Mouse (Mus musculus): ENCODE measurements around the gene Cyp2a5.
"Not testable (repeated sequence)": the region's sequence is repeated elsewhere in the genome, so short reads cannot be mapped to it uniquely, and the experiment has no call there.

Gene Cyp2a5

DNA sequence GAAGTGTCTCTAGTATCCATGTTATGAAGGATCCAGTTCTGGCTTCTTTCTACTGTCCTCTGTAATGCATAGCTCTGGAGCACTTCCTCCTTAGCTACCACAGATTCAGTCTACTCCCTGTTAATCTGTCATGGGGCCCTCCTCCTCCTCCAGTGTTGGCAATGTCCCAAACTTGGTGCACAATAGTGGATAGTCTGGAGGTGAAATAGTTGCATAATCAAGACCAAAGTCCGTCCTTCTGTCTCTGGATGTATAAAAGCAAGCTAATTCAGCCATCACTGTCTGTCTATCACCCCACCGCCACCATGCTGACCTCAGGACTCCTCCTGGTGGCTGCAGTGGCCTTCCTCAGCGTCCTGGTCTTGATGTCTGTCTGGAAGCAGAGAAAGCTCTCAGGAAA, at the start of gene Cyp2a5:
TSS of gene Cyp2a5 (plus strand) at position 247 of the 400 bp plus-strand sequence.
- DNase-seq (ENCODE audit: low read depth), result not testable (repeated sequence)

DNA sequence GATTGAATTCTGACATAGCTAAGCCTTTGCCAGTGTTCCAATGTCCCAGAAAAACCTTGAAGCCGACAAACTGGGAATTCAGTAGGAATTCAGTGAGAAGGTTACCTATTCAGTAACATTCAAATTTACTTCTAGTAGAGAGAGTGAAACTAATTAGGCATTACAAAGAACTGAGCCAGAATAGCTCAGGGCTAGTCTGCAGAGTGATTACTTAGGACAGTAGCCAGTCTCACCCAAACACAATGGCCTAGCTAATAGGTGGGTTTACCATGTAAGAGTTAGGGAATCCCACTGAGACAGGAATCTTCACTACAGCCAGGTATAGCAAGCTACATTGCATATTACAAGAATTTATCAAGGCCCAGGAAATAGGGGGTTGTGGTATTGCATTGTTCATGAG, 49.1 kb upstream of the Cyp2a5 start:
- DNase-seq (ENCODE audit: low read depth), result not testable (repeated sequence)

DNA sequence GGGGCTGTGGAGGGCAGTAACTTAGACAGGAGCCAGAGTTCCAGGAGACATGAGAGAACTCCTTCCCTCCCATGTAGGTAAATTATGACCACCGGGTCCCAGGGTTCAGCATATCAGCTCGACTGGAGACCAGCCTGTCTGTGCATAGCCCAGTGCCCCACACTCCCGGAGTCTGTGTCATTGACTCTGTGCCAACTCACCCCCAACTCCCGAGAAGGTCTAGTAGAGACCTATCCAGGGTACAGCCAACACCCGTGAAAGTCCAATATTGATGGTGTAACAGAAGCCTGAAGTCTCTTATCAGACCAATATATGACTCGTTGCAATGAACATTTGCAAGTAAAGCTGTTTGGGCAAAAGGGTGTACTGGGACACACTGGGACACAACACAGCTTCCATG, 45.1 kb upstream of the Cyp2a5 start:
- DNase-seq (ENCODE audit: low read depth), result no peak

DNA sequence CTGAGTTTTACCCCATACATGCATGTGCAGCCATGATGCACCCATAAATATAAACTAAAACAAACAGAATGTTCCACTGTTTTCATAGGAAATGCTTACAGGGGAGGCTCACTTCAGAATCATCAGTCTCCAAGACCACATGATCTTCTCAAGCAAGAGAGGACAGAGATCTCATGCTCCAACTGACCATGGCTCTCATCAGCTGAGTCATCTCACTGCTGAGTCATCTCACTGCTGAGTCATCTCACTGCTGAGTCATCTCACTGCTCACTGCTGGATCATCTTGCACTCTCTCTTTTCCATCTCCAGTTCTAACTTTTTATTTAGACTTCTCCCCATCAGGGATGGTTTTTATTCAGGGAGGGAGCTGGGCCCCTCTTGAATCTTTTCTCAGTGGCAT, 35.0 kb upstream of the Cyp2a5 start:
- no peak for DNase-seq (ENCODE audit: low read depth)

DNA sequence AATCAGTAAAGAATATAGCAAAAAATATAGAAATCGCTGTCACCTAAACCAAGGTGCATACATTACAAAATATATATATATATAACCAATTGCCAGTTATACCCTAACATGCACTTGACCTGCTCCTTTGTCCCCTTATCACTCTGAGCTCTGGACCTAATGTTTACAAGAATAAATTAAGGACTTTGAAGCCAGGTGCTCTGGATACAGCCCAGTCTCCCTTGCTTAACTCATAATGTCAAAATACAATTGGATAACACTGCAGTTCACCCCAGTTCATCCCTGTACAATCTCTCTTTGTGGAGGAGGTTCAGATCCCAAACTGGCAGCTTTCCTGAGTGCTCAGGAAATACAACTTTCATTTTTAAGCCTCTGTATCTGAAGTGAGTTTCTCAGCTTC, 34.1 kb upstream of the Cyp2a5 start:
- DNase-seq (ENCODE audit: low read depth), result no peak

DNA sequence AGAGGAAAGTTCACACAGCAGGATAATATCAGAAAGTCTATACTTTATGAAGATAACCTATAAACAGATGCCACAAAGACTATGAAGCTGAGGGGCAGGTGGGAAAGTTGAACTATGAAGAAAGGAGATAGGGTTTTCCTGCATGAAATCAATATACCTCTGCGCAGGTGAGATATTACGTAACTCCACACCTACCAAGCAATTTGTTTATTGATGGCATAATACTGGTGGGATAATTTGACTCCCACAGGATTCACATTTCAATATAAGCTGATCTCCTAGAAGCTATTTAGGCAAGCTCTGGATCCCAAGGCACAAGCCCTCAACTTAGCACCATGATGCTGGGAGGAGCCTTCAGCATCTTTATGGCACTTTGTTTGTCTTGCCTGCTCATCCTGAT, 26.5 kb upstream of the Cyp2a5 start, which contains the start of gene Cyp2g1:
TSS of gene Cyp2g1 (plus strand) at position 301 of the 400 bp plus-strand sequence.
- no peak for DNase-seq (ENCODE audit: low read depth)

DNA sequence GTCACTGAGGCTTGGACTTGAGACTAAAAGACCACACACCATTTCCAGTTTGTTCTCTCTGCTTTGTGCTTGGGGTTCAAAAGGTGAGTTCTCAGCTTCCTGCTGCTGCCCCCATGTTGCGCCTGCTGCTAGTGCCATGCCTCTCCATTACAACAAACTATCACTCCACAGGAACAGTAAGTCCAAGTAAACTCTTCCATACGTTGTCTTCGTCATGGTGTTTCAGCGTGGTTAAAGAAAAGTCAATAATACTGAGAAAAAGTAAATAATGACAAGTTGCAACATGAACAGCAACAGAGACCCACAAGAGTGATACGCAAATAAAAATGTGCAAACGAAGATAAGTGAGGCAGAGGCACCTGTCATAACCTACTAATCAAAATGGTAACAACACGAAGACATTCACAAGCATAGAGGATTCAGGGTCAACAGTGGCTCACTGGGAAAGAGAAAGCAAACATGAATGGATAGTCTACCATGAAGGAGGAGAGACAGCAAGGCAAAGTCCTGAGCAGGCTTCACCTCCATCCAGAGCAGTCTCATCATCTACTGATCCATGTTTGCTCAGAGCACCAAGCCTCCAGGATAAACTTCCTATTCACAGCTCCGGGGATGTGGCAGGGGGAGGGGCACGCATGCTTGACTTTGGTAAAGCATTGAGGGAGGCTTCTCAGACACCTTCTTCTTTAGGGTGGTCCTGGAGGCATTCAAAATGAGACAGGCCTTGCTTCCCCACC, 3.4 kb upstream of the Cyp2a5 start:
- not testable (repeated sequence) for DNase-seq (ENCODE audit: low read depth)

DNA sequence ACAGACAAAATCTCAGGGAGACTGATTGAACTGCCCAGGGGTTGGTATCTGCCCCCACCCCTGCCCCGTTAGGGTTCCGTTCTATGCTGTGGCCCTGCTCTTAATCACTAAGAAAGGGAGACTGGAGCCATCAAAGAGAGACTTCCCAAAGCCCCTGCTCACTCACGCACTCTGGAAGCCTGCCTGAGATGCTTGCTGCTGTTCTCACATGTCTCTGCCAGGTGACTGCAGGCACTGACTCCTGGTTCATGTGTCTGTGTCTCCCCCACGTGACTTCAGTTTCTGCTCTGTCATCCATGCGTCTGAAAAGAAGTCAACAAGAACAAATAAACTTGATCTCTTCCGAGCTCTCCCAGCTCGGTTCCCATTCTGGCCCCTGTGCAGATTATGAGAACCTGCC, 2.4 kb upstream of the Cyp2a5 start:
- not testable (repeated sequence) for DNase-seq (ENCODE audit: low read depth)

DNA sequence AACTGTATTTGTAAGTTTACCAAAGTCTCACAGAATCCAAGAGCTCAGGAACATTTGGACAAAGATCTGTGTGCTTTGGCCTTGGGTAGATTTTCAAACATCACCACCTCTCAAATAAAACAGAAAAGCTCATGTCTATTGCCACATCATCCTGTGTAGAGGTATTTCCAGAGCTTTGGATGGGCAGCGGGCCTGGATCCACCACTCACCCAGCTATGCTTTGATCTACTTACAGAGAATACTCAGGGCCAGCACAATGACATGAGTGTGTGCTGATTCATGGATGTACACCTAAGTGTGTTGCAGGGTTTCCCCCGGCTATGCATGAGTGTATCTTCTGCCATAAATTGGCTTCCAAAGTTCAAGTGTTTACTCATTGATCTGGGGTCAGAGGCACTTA, 8.3 kb downstream of the Cyp2a5 start:
- not testable (repeated sequence) for DNase-seq (ENCODE audit: low read depth)

DNA sequence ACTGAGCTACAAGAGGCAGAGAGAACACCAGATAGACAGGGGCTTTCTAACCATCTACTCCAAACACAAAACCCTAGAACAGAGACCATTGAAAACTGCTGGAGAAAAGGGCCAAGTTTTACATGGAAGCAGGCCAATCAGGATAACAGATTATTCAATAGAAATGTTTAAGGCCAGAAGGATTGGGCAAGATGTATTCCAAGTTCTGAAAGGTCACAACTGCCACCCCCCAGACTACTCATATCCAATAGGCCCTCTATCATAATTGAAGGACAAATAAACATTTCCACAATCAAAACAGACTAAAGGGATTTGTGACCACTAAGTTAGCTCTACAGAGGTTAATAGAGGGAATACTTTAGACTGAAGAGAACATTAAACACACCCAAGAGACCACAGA, 15.0 kb downstream of the Cyp2a5 start:
- not testable (repeated sequence) for DNase-seq (ENCODE audit: low read depth)

DNA sequence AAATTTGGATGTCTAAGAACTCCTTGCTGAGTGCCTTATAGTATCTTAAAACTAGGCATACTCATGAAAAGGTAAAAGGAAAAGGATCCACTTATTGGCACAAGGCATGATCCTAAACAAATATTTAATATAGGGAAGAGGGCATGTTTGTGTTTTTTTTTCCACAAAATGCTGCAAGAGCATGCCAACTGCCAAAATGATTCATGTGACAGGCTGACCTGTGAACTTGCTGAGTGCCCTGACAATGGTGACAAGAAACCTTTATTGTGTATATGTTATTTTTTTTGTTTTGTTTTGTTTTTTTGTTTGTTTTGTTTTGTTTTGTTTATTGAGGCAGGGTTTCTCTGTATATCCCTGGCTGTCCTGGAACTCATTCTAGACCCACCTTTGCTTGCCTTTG, 43.5 kb downstream of the Cyp2a5 start:
- not testable (repeated sequence) for DNase-seq (ENCODE audit: low read depth)

DNA sequence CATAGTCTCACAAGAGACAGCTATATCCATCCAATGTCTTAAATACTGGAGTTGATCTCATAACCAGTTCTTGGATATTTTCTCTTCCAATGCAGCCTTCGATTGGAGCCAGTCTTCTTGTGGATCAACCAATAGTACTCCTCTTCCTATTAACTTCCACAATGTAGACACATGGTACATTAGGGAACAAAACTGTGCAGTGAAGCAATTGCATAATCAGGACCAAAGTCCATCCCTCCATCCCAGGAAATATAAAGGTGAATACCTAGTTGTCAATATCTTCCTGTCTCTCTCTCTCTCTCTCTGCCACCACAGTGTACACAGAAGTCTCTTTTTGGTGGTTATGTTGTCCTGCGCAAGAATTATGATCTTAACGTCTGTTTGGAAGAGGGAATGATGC, 45.5 kb downstream of the Cyp2a5 start:
- DNase-seq (ENCODE audit: low read depth), result not testable (repeated sequence)
